Mouse (Mus musculus) left cerebral cortex, adult 18-20 months (tissue): ENCODE data around the gene C9. TPM values are rescaled to one million over a fixed set of nuclear protein-coding genes. Genes with fewer than 3 reads are reported as not detected.
A peak's percentile ranks its signal among the peaks of the same experiment; 100 is the strongest.

Experiments
- DNase-seq, 2 experiments: peaks; one replicate each; pipeline ENCODE4 v3.0.0; 2021 to 2022; ENCODE audit warnings: low spot score in 2 of 2, mixed read lengths in 1 of 2
- long read RNA-seq, 2 experiments: library from polyadenylated mRNA; stranded (forward); transcript quantifications; one replicate each; pipeline ENCODE4 v2.0.0; 2021
- total RNA-seq, 2 experiments: library from RNA; stranded (reverse); gene quantifications; 2 replicates each; pipeline ENCODE4 v1.2.3; 2021

Gene C9
- total RNA-seq = not detected
- long read RNA-seq, experiment 1 = 0 reads
- long read RNA-seq, experiment 2 = 0 reads

DNA sequence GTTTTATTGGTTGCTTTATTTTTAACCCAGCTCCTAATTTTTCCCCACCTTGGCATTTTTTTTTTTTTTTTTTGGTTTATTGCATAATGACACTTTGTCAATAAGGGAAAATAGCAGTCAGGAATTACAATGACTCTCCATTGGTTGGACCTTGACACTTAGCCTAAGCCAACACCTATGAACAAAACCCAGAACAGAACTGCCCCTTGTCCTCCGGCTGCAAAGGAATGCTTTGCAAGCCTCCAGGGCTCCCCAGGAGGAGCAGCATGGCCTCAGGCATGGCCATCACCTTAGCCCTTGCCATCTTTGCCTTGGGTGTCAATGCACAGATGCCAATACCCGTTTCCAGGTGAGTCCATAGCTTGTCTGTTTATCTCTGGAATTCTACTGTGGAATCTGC, at the start of gene C9:
Gene C9, plus strand, starts transcription at position 193 of the 400 bp plus-strand sequence.
- no peak for DNase-seq

GRCm38 (mm10) chr15:6398211-6398610, 46.9 kb upstream of the C9 start:
- DNase-seq = no peak

DNA sequence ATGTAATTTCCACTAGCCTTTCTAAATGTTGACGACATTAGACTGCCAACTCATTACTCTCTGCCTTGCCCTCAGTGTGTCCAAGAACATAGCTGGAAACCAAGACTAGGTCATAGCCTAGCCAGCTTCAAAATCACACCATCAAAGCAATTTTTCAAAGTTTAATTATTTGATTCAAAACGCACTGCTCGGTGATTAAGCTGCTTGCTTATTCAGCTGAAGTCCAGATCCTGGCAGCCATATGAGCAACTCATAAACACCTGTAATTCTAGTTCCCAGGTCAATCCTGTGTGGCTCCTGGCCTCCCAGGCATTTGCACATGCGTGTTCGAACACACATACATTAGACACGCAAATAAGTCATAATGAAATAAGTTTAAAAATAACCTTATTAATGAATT, 46.2 kb upstream of the C9 start:
- DNase-seq = no peak

GRCm38 (mm10) chr15:6400115-6400514, 45.0 kb upstream of the C9 start:
- no peak for DNase-seq

GRCm38 (mm10) chr15:6402433-6402832, 42.7 kb upstream of the C9 start:
- no peak for DNase-seq

DNA sequence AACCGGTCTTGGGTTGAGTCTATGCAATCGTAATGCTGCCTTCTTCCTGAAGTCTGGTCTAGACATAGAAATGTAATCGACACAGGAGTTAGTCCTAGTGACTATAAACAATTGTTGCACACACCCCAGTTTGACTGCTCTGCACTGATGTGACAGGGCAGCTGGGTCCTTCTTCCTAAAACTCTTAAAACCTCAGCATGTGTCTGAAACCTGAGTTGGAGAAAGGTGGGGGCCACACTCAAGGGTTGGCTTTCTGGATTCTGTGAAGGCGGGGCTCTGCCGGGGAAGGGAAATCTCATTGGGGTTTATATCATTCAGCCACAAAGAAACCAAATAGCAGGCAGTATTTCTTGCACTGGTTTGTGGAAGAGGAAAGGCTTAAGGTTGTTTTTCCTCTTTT, 41.0 kb upstream of the C9 start:
- no peak for DNase-seq

GRCm38 (mm10) chr15:6406771-6407170, 38.4 kb upstream of the C9 start:
- DNase-seq = no peak

DNA sequence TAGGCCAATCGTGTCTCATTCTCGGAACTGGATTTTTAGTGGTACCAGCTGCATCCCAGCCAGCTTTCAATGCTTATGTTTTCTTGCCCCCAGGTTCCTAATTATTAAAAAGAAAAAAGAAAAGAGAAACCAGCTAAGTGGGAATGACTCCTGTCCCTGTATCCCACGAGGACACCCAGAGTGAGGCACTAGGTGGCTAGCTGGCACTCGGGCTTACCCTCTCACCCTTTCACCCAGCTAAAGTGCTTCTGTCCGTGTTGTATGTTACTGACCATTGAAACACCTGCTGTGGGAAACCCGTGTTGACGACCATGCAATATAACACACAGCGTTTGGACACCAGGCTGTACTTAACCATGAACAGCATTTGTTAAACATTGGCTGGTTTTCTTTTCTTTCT, 36.1 kb upstream of the C9 start:
- DNase-seq = no peak

- no peak for DNase-seq
These were observed 35.0 kb upstream of the C9 start for GRCm38 (mm10) chr15:6410161-6410560.

GRCm38 (mm10) chr15:6411334-6411733, 33.8 kb upstream of the C9 start:
- no peak for DNase-seq

DNA sequence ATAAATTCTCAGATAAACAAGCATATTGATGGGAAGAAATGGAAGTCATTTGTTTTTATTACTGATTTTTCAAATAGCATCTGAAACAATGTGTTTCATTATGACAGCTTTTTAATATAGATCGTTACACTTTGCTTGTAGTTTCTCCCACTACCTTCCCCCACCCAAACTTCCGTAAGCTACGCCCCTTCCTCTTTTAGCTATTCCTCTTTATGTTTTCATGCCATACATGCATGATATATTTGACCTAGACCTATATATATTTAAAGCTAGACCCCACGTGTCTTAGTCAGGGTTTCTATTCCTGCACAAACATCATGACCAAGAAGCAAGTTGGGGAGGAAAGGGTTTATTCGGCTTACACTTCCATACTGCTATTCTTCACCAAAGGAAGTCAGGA, 29.8 kb upstream of the C9 start:
- DNase-seq = no peak

GRCm38 (mm10) chr15:6431777-6432176, 13.3 kb upstream of the C9 start:
- no peak for DNase-seq

DNA sequence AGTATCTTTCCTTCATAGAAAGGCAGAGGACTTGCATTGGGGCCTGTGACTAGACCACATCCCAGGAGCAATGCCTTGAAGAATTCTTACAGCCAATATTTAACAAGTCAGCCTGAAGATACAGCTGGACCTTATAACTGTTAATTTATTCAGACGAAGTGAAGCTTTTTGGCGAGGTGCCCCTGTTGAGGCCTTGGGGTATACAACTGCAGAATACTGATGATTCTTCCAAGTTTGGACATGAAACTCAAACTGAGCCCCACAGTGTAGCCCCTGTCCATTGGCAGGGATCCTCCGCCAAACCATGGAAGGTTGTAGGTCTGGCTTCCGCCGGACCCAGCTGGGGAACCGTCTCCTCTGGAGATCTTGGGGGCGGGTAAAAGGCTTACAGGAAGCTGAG, 12.7 kb upstream of the C9 start:
- no peak for DNase-seq

- no peak for DNase-seq
These were observed 9.8 kb upstream of the C9 start for GRCm38 (mm10) chr15:6435281-6435680.

- peak; percentile 27 to 40 for DNase-seq
These were observed 9.4 kb upstream of the C9 start for GRCm38 (mm10) chr15:6435773-6436172.

DNA sequence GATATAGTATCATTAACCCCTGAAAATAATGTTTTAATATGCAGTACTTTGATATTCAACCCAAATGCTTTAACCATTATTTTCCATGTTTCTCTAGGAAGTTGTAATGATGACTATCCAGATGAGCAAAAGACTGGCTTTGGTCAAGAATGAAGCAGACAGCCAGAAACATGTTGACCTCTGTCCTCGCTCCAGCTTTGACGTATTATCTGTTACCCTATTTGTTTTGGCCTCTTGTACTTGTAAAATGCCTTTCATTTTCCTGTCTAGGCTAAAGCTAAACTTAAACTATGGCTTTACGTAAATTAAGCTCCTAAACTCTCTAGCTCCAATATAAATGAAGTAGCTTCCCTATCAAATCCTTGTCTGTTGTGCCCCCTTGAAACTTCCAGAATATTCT, 6.4 kb upstream of the C9 start:
- no peak for DNase-seq

DNA sequence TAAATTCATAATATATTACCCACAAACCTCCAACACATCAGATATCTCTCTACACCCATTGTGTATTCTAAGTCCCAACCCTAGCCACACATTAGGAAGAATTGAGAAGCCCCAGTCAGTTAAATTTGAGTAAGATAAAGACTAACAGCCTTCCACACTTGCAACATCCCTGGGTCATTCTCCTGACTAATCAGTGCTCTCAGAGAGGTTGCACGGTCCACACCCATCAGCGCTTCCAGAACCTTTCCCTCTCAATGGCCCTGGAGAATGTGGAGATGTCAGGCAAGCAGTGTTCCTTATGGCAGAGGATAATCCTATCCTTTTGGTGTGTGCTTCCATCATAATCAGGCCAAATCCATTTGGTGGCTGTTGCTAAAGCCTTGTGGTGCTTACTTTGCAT, 675 bp upstream of the C9 start:
- no peak for DNase-seq

DNA sequence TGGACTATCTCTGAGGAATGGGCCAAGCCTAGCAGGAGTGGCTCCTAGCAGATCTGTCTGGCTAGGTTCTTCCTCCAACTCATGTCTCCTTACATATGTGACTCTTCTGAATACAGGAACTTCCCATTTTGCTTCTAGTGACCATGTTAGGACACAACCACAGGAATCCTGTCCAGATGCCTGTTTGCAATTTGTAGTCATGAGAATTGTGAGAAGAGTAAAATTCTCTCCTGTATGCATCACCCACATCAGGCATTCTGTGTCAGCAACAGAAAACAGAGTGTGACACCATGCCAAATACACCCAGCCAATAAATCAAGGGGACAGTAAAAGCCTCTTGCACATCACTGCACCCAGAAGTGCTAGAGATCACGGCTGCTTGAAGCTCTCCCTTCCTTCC, 1.1 kb downstream of the C9 start:
- DNase-seq = no peak

DNA sequence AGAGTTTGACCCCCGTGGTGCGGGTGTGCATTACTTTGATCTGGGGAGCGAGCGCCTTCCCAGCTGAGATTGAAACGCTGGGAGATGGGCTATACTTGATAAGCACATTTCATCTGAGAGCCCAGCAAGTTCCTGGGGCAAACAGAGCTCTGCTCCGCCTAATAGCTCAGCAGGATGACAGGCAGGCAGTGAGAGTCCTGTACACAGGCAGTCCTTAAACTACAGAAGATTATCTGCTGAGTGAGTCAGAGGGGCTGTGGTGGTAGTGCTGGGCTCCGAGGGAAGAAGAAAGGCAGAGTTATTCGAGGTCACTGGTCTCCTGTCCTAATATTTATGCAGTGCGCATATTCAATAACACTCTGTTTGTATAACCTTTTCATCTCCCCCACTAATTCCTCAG, 3.8 kb downstream of the C9 start:
- no peak for DNase-seq

DNA sequence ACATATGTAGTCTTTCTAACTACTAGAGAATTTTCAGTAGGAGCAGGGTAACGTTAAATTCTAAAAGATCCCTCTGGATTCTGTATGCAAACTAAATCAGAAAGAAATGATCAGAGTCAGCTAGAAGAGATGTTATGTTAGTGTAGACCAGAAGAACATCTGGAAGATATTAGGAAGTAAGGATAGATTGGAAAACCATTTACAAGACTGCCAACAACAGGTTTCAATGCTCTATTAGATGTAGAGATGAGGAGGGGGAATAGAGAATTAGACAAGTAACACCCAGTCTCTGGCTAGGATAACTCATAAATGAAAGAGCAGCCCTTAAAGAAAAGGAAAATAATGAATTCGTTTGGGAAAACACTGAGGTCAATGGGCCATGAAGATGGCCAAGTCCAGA, 9.3 kb downstream of the C9 start:
- DNase-seq = no peak

- no peak for DNase-seq
These were observed 16.3 kb downstream of the C9 start for GRCm38 (mm10) chr15:6461381-6461780.

DNA sequence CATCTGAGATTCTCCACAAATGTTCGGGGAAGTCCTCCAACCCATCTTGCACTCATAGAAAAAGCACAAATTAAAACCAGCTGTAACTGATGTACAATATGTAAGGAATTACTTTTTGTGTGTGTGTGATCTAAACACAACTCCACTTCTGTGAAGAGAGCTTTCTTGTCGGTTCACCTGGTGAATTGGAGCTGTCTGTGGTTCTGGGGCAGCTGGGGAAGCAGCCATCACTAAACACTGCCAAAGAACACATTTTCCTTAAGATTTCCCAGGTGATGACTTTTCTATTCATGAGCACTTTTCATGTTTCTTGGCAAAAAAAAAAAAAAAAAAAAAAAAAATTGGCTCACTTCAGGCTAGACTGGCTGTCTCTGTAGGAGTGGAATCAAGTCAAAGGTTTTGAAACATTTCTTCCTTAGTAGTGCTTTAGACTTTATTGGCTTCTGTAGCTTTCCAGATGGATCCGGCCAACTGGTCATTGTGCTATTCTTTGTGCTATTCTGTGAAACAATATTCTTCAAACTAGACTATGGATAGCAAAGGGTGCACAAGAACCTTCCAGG, 18.3 kb downstream of the C9 start:
- DNase-seq = no peak

- no peak for DNase-seq
These were observed 21.9 kb downstream of the C9 start for GRCm38 (mm10) chr15:6466995-6467394.

GRCm38 (mm10) chr15:6468845-6469244, 23.7 kb downstream of the C9 start:
- no peak for DNase-seq
